Mouse (Mus musculus): Measurements from ENCODE around the gene Babam2.

Babam2 gene

GRCm38 (mm10) chr5:32132971-32133501, 435.6 kb downstream of the Babam2 start:
- peak; percentile 44 for DNase-seq (ENCODE audit: low spot score)

DNA sequence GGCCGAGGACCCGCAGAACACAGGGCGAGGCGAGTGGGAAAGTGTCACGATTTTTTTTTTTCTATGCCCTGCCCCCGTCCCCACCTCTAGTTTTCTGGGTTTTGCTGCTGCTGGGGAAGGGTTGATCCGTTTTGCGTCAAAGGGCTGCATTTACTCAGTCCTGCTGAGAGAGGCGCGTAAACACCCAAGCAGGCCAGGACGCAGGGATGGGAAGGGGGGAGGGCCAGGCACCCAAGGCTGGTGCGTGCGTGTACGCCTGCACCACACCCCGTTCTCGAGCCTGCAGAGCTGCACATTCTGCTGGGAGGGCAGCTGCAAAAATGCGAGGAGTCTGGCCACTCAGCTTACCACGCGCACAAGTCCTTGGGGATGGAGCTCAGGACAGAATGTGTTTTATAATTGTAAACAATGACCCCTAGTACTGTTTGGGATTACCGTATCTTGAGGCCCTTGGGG, 436.1 kb downstream of the Babam2 start:
- DNase-seq (ENCODE audit: low spot score): peak; percentile 74

- no peak for DNase-seq (ENCODE audit: low spot score)
Observed at GRCm38 (mm10) chr5:32134051-32134732, 436.7 kb downstream of the Babam2 start.
